In the genomic region with DNA sequence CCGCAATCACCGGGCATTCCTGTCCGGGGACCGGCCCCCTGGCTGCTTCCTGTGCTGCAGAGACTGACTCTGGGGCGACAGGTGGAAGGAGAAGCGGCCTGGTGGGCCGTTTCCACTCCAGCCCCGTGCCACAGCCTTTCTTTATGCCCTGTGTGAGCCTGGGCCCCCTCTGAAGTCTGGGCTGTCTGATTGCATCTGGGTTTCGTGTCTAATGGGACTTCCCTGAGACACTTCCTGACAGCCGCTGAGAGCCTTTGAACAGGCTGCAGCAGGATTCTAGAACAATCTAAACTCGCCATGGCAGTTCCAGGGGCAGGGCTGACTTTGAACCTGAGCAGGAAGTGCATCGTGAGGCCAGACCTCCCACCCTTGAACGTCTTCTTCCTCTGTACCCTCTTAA, we compare ENCODE assay signal across 13 mouse cellular contexts.
A peak's percentile ranks its signal among the peaks of the same experiment; 100 is the strongest.
DNase-seq lines count a peak whose midpoint lies in the region; ATAC-seq lines count a peak whose summit lies in the region.
"Had no signal": no experiment of that assay in that cellular context is flagged by ENCODE, and none has a peak within 500 bp of the region (broad histone marks: within the 10 kb centered on the region; RNA-seq: fewer than 3 reads in every experiment).

No protein-coding gene starts in this region.

- no peak overlapping the region for H3K4me2 ChIP-seq in midbrain, embryonic 11.5 days
- no peak overlapping the region for H3K4me2 ChIP-seq in midbrain, embryonic 13.5 days (replicated peaks)
- H3K4me2 ChIP-seq: liver, embryonic 11.5 days had no signal

- no peak overlapping the region for H3K4me3 ChIP-seq in midbrain, embryonic 11.5 days (ENCODE audit: low read depth, low read length)
- H3K4me3 ChIP-seq in midbrain, embryonic 13.5 days (replicated peaks), result no peak overlapping the region
- H3K4me3 ChIP-seq: megakaryocyte, embryonic 14.5 days had no signal

- DNase-seq in midbrain, embryonic 11.5 days (ENCODE audit: low spot score, missing footprints), result peak; percentile 23
- peak; percentile 52 to 70 for DNase-seq in lung, postnatal 4 days
- no peak for DNase-seq in neural tube, embryonic 10.5 days (ENCODE audit: extremely low spot score, low spot score)
- no peak for DNase-seq in spleen, postnatal 14 days (ENCODE audit: low spot score in 2 of 2)
- DNase-seq: adrenal gland, postnatal 25 days; cerebellum, postnatal 36 days; heart, adult 11 months had no signal

- H3K4me1 ChIP-seq in midbrain, embryonic 11.5 days (ENCODE audit: control insufficient read depth, insufficient read depth, low read length), result peaks cover 7% of the 10 kb centered on the region
- H3K4me1 ChIP-seq in midbrain, embryonic 13.5 days (replicated peaks), result peaks cover 11% of the 10 kb centered on the region

- ATAC-seq in midbrain, embryonic 11.5 days (ENCODE audit: low FRiP score), result no peak
- ATAC-seq in midbrain, embryonic 13.5 days, result no peak
- ATAC-seq in granulocyte monocyte progenitor cell, adult 5-6 weeks (replicated peaks; ENCODE audit: poor library complexity, severe bottlenecking), result peak; percentile 42; the same call in 1 of the 2 replicates
- ATAC-seq in erythroblast, adult 5-6 weeks (replicated peaks; ENCODE audit: low FRiP score, poor library complexity, severe bottlenecking), result no peak
- ATAC-seq: hindbrain, postnatal 0 days had no signal

- no peak overlapping the region for H3K9ac ChIP-seq in midbrain, embryonic 11.5 days (ENCODE audit: low read length)
- no peak overlapping the region for H3K9ac ChIP-seq in midbrain, embryonic 13.5 days (replicated peaks)

- H3K36me3 ChIP-seq in midbrain, embryonic 11.5 days (ENCODE audit: control insufficient read depth, insufficient read depth, low read length), result no peaks in the 10 kb centered on the region
- no peaks in the 10 kb centered on the region for H3K36me3 ChIP-seq in midbrain, embryonic 13.5 days

- H3K27me3 ChIP-seq in midbrain, embryonic 11.5 days (ENCODE audit: control insufficient read depth, insufficient read depth, low read length), result peaks cover 21% of the 10 kb centered on the region
- H3K27me3 ChIP-seq in midbrain, embryonic 13.5 days, result peaks cover 29% of the 10 kb centered on the region

- H3K27ac ChIP-seq in midbrain, embryonic 11.5 days (ENCODE audit: low read depth, low read length), result no peak overlapping the region
- H3K27ac ChIP-seq in midbrain, embryonic 13.5 days, result no peak overlapping the region
- H3K27ac ChIP-seq: hindbrain, postnatal 0 days had no signal

- WGBS in midbrain, embryonic 11.5 days, result 71% methylated on average over 13 of the region's 13 CpGs
- WGBS in midbrain, embryonic 13.5 days, result 81% methylated on average over 13 of the region's 13 CpGs

- H3K9me3 ChIP-seq in midbrain, embryonic 11.5 days (ENCODE audit: control insufficient read depth, low read length), result no peaks in the 10 kb centered on the region
- H3K9me3 ChIP-seq in midbrain, embryonic 13.5 days, result no peaks in the 10 kb centered on the region
- H3K9me3 ChIP-seq: megakaryocyte, embryonic 14.5 days had no signal

Comparison
In these comparisons a context has a peak if more than half of its experiments do, and no peak if none do; other contexts are left out.
1. DNase-seq: peak in midbrain, embryonic 11.5 days (single experiment) and lung, postnatal 4 days (2 of 2); none in neural tube, embryonic 10.5 days (single experiment) and spleen, postnatal 14 days (0 of 2).